Mouse (Mus musculus) MEL (cell line): ENCODE results near the gene Abhd17b. TPM values are rescaled to one million over a fixed set of nuclear protein-coding genes. Genes with fewer than 3 reads are reported as not detected.

Source experiments
- DNase-seq: peaks from one replicate; pipeline ENCODE4 v3.0.0; 2011; ENCODE audit warnings: low read depth, low spot score
- H3K27ac ChIP-seq: 2 replicates; pipeline ENCODE4 v1.5.1; 2012; ENCODE audit warnings: low read depth, mild to moderate bottlenecking, control low read depth, low read length, moderate library complexity; ENCODE audit not compliant: control insufficient read depth
- H3K27me3 ChIP-seq, 2 experiments: fragments of 150-350 bp in 1 of 2; sonication (generic) in 1 of 2; 2 replicates each; pipeline ENCODE4 v1.6.1; 2012; ENCODE audit warnings: low read length in 2 of 2, mild to moderate bottlenecking in 2 of 2, improper control_type of control experiment in 1 of 2, moderate library complexity in 1 of 2; ENCODE audit not compliant: insufficient read depth in 2 of 2, control insufficient read depth in 1 of 2
- H3K36me3 ChIP-seq, 2 experiments: 2 replicates each; pipeline ENCODE4 v1.6.1; 2012 to 2014; ENCODE audit warnings: low read length in 2 of 2, improper control_type of control experiment in 1 of 2, inconsistent platforms in 1 of 2, mild to moderate bottlenecking in 1 of 2; ENCODE audit not compliant: insufficient read depth in 2 of 2, control insufficient read depth in 1 of 2
- H3K4me1 ChIP-seq, 2 experiments: fragments of 150-350 bp in 1 of 2; sonication (generic) in 1 of 2; 2 replicates each; pipeline ENCODE4 v1.6.1; 2012; ENCODE audit warnings: low read length in 2 of 2, improper control_type of control experiment in 1 of 2, mild to moderate bottlenecking in 1 of 2; ENCODE audit not compliant: insufficient read depth in 2 of 2, control insufficient read depth in 1 of 2
- H3K4me3 ChIP-seq, 2 experiments: fragments of 150-350 bp in 1 of 2; sonication (generic) in 1 of 2; 2 replicates each; pipeline ENCODE4 v1.5.1; 2012; ENCODE audit warnings: low read depth in 2 of 2, low read length in 2 of 2, mild to moderate bottlenecking in 2 of 2, moderate library complexity in 2 of 2, control low read depth in 1 of 2, improper control_type of control experiment in 1 of 2; ENCODE audit not compliant: control insufficient read depth in 1 of 2, insufficient read depth in 1 of 2
- H3K79me2 ChIP-seq: 2 replicates; pipeline ENCODE4 v1.6.1; 2012; ENCODE audit warnings: mild to moderate bottlenecking, low read length, moderate library complexity; ENCODE audit not compliant: control insufficient read depth, poor library complexity, insufficient read depth
- H3K9ac ChIP-seq: 2 replicates; pipeline ENCODE4 v1.6.1; 2012; ENCODE audit warnings: low read depth, mild to moderate bottlenecking, control low read depth, low read length, moderate library complexity; ENCODE audit not compliant: control insufficient read depth, poor library complexity, severe bottlenecking
- H3K9me3 ChIP-seq: fragments of 150-350 bp; sonication (generic); replicated peaks from 2 replicates; pipeline ENCODE4 v1.6.1; 2012; ENCODE audit warnings: mild to moderate bottlenecking, low read length, improper control_type of control experiment, moderate library complexity; ENCODE audit not compliant: insufficient read depth
- E2F4 ChIP-seq: IDR thresholded peaks from 2 replicates; pipeline ENCODE4 v1.6.1; 2011; ENCODE audit warnings: low read depth, low read length, improper control_type of control experiment, borderline replicate concordance
- EP300 ChIP-seq, 2 experiments: IDR thresholded peaks; 2 replicates each; pipeline ENCODE4 v1.6.1; 2011; ENCODE audit warnings: improper control_type of control experiment in 2 of 2, low read length in 2 of 2, low read depth in 1 of 2, mild to moderate bottlenecking in 1 of 2
- ETS1 ChIP-seq: IDR thresholded peaks from 2 replicates; pipeline ENCODE4 v1.6.1; 2012; ENCODE audit warnings: low read depth, mild to moderate bottlenecking, inconsistent platforms, low read length, improper control_type of control experiment, moderate library complexity
- GATA1 ChIP-seq: IDR thresholded peaks from 2 replicates; pipeline ENCODE4 v1.6.1; 2011; ENCODE audit warnings: low read depth, low read length, improper control_type of control experiment
- JUND ChIP-seq: IDR thresholded peaks from 2 replicates; pipeline ENCODE4 v1.6.1; 2011; ENCODE audit warnings: low read depth, mild to moderate bottlenecking, improper control_type of control experiment, low read length
- KAT2A ChIP-seq: conservative IDR thresholded peaks from 2 replicates; pipeline ENCODE4 v1.6.1; 2012; ENCODE audit warnings: low read depth, low read length, improper control_type of control experiment, inconsistent platforms
- MAZ ChIP-seq: IDR thresholded peaks from 2 replicates; pipeline ENCODE4 v1.6.1; 2012; ENCODE audit warnings: low read depth, mild to moderate bottlenecking, inconsistent platforms, low read length, improper control_type of control experiment
- MEF2A ChIP-seq: IDR thresholded peaks from 2 replicates; pipeline ENCODE4 v1.6.1; 2014; ENCODE audit warnings: low read depth, mild to moderate bottlenecking, inconsistent platforms, low read length, improper control_type of control experiment; ENCODE audit not compliant: poor library complexity, insufficient replicate concordance, severe bottlenecking; ENCODE audit errors: extremely low read depth
- MYC ChIP-seq: IDR thresholded peaks from 2 replicates; pipeline ENCODE4 v1.6.1; 2011; ENCODE audit warnings: low read depth, mild to moderate bottlenecking, low read length, improper control_type of control experiment, moderate library complexity
- POLR2A ChIP-seq, 2 experiments: IDR thresholded peaks; 2 replicates each; pipeline ENCODE4 v1.6.1; 2011 to 2012; ENCODE audit warnings: low read length in 2 of 2, mild to moderate bottlenecking in 2 of 2, control low read depth in 1 of 2, improper control_type of control experiment in 1 of 2, low read depth in 1 of 2, moderate library complexity in 1 of 2; ENCODE audit not compliant: control insufficient read depth in 1 of 2, insufficient read depth in 1 of 2, poor library complexity in 1 of 2
- POLR2AphosphoS2 ChIP-seq: IDR thresholded peaks from 2 replicates; pipeline ENCODE4 v1.6.1; 2011; ENCODE audit warnings: low read length, improper control_type of control experiment
- RAD21 ChIP-seq: IDR thresholded peaks from 2 replicates; pipeline ENCODE4 v1.6.1; 2011; ENCODE audit warnings: mild to moderate bottlenecking, low read depth, low read length, improper control_type of control experiment
- TAL1 ChIP-seq: IDR thresholded peaks from 2 replicates; pipeline ENCODE4 v1.6.1; 2012; ENCODE audit warnings: mild to moderate bottlenecking, inconsistent platforms, low read length, moderate library complexity, mixed read lengths
- TCF12 ChIP-seq: IDR thresholded peaks from 2 replicates; pipeline ENCODE4 v1.6.1; 2014; ENCODE audit warnings: low read depth, mild to moderate bottlenecking, inconsistent platforms, low read length, improper control_type of control experiment, moderate library complexity
- UBTF ChIP-seq: IDR thresholded peaks from 2 replicates; pipeline ENCODE4 v1.6.1; 2012; ENCODE audit warnings: low read depth, mild to moderate bottlenecking, inconsistent platforms, low read length, improper control_type of control experiment, moderate library complexity, borderline replicate concordance; ENCODE audit not compliant: insufficient read depth
- USF2 ChIP-seq, 2 experiments: IDR thresholded peaks; 2 replicates each; pipeline ENCODE4 v1.6.1; 2011 to 2012; ENCODE audit warnings: improper control_type of control experiment in 2 of 2, low read length in 2 of 2, borderline replicate concordance in 1 of 2, inconsistent platforms in 1 of 2, low read depth in 1 of 2, mild to moderate bottlenecking in 1 of 2; ENCODE audit not compliant: insufficient read depth in 1 of 2
- ZMIZ1 ChIP-seq: IDR thresholded peaks from 2 replicates; pipeline ENCODE4 v1.6.1; 2012; ENCODE audit warnings: low read depth, mild to moderate bottlenecking, inconsistent platforms, low read length, improper control_type of control experiment, moderate library complexity
- polyA plus RNA-seq, 2 experiments: library from polyadenylated mRNA; stranded (reverse) in 1 of 2; unstranded in 1 of 2; fragments of >175 nt in 1 of 2; fragments of >200 nt in 1 of 2; gene quantifications; 2 replicates each; pipeline versions ENCODE4 v1.2.1 to v1.2.4; 2012; ENCODE audit warnings: low replicate concordance in 2 of 2, low read depth in 1 of 2; ENCODE audit not compliant: insufficient read length in 2 of 2, insufficient read depth in 1 of 2, missing spikeins in 1 of 2
- total RNA-seq: library from RNA; depleted of rRNA; stranded (reverse); fragments of 300-350 nt; gene quantifications from 2 replicates; pipeline ENCODE4 v1.2.3, GENCODE M21; 2012

Gene Abhd17b
- total and polyA plus RNA-seq, 3 experiments = 15.8 to 173 (median 16.1) TPM

DNA sequence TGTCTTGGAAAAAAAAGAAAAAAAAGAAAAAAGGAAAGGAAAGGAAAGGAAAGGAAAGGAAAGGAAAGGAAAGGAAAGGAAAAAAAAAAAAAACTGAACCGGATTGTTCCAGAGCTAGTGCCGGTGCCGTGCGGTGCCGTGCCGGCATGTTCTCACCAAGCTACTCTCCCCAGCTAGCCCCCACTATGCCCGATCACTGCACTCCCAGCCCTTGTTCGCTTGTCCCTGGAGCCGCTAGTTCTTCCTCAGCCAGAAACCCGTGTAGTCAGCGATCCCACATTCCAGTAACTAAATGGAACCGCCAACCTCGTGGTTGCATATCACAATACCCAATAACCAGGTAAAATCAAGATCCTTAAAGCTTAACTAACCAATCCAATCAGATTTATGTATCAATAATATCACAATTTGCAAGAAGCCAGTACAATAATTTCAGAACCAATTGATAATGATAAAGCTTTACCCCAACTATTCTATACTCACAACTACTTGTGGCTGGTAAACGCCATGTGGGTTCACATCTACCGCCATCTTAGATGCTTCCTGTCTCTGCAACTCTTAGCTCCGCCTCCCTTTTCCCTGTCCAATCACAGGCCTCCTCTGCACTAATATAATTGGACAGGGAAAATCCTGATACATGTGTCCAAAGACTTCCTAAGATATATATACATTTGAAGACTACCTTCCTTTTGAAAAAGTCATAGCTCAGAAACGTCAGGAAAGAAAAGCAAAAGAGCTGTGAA, 21.5 kb downstream of the Abhd17b start:
- no peak for TF ChIP-seq TAL1
- TF ChIP-seq POLR2A (IDR thresholded peaks at IDR 0.05; ENCODE audit: control insufficient read depth in 1 of 2, insufficient read depth in 1 of 2, low read depth in 1 of 2, low read length in 2 of 2, poor library complexity in 1 of 2) = no peak
- TF ChIP-seq POLR2AphosphoS2 = no peak
- no peak for TF ChIP-seq EP300 (IDR thresholded peaks at IDR 0.05; ENCODE audit: low read depth in 1 of 2, low read length in 2 of 2)
- no peak for TF ChIP-seq MEF2A
- TF ChIP-seq MAZ = no peak
- TF ChIP-seq JUND = no peak
- TF ChIP-seq USF2 (IDR thresholded peaks at IDR 0.05; ENCODE audit: borderline replicate concordance in 1 of 2, insufficient read depth in 1 of 2, low read depth in 1 of 2, low read length in 2 of 2) = no peak
- TF ChIP-seq MYC = no peak
- no peak for TF ChIP-seq ZMIZ1
- TF ChIP-seq TCF12 = no peak
- no peak for TF ChIP-seq KAT2A
- TF ChIP-seq ETS1 = no peak
- TF ChIP-seq E2F4 = no peak
- TF ChIP-seq UBTF = no peak
- TF ChIP-seq, all 39 proteins: peak for 0
- Histone ChIP-seq H3K79me2 (peaks cover 11% of the 10 kb centered on the region), H3K27ac (no peak overlapping the region), H3K4me3 (no peak overlapping the region), H3K27me3 (no peaks in the 10 kb centered on the region), H3K36me3 (peaks cover 0 to 9% of the 10 kb centered on the region in 2 experiments; a peak in 2 of 4 replicates), H3K4me1 (peaks cover 5 to 8% of the 10 kb centered on the region in 2 experiments; a peak in 3 of 4 replicates), H3K9ac (no peak overlapping the region), H3K9me3 (no peaks in the 10 kb centered on the region)
- DNase-seq = no peak

DNA sequence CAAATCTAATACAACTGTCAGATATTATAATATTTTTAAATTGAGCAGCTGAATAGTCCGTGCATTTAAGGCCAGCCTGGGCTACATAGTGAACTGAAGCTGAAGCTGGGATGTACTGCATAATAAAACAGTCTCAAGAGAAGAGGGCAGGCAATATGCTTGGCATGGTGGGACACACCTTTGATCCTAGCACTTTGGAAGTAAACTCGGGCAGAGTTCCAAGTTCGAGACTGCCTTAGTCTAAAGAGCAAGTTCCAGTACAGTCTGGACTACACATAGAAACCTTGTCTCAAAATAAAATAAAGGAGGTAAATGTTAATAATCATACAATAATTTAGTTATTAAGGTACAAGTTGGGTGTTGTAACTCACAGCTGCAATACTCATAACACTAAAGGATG, 27.1 kb downstream of the Abhd17b start:
- no peak for DNase-seq
- Histone ChIP-seq H3K4me3 (no peak overlapping the region), H3K9me3 (no peaks in the 10 kb centered on the region), H3K36me3 (peaks cover 0 to 10% of the 10 kb centered on the region in 2 experiments; a peak in 2 of 4 replicates), H3K27ac (no peak overlapping the region), H3K9ac (no peak overlapping the region), H3K79me2 (no peaks in the 10 kb centered on the region; the same call in 1 of the 2 replicates), H3K27me3 (no peaks in the 10 kb centered on the region), H3K4me1 (no peaks in the 10 kb centered on the region)
- TF ChIP-seq TAL1 (no peak), GATA1 (no peak), RAD21 (no peak)
